Mouse (Mus musculus) MEL (cell line): Measurements from ENCODE around the gene Pecam1. TPM values are rescaled to one million over a fixed set of nuclear protein-coding genes. Genes with fewer than 3 reads are reported as not detected.
A peak's percentile ranks its signal among the peaks of the same experiment; 100 is the strongest.
"Not testable (repeated sequence)": the region's sequence is repeated elsewhere in the genome, so short reads cannot be mapped to it uniquely, and the experiment has no call there.

Source experiments
- DNase-seq: peaks from one replicate; pipeline ENCODE4 v3.0.0; 2011; ENCODE audit warnings: low read depth, low spot score
- H3K27ac ChIP-seq: 2 replicates; pipeline ENCODE4 v1.5.1; 2012; ENCODE audit warnings: low read depth, mild to moderate bottlenecking, control low read depth, low read length, moderate library complexity; ENCODE audit not compliant: control insufficient read depth
- H3K27me3 ChIP-seq, 2 experiments: fragments of 150-350 bp in 1 of 2; sonication (generic) in 1 of 2; 2 replicates each; pipeline ENCODE4 v1.6.1; 2012; ENCODE audit warnings: low read length in 2 of 2, mild to moderate bottlenecking in 2 of 2, improper control_type of control experiment in 1 of 2, moderate library complexity in 1 of 2; ENCODE audit not compliant: insufficient read depth in 2 of 2, control insufficient read depth in 1 of 2
- H3K36me3 ChIP-seq, 2 experiments: 2 replicates each; pipeline ENCODE4 v1.6.1; 2012 to 2014; ENCODE audit warnings: low read length in 2 of 2, improper control_type of control experiment in 1 of 2, inconsistent platforms in 1 of 2, mild to moderate bottlenecking in 1 of 2; ENCODE audit not compliant: insufficient read depth in 2 of 2, control insufficient read depth in 1 of 2
- H3K4me1 ChIP-seq, 2 experiments: fragments of 150-350 bp in 1 of 2; sonication (generic) in 1 of 2; 2 replicates each; pipeline ENCODE4 v1.6.1; 2012; ENCODE audit warnings: low read length in 2 of 2, improper control_type of control experiment in 1 of 2, mild to moderate bottlenecking in 1 of 2; ENCODE audit not compliant: insufficient read depth in 2 of 2, control insufficient read depth in 1 of 2
- H3K4me3 ChIP-seq, 2 experiments: fragments of 150-350 bp in 1 of 2; sonication (generic) in 1 of 2; 2 replicates each; pipeline ENCODE4 v1.5.1; 2012; ENCODE audit warnings: low read depth in 2 of 2, low read length in 2 of 2, mild to moderate bottlenecking in 2 of 2, moderate library complexity in 2 of 2, control low read depth in 1 of 2, improper control_type of control experiment in 1 of 2; ENCODE audit not compliant: control insufficient read depth in 1 of 2, insufficient read depth in 1 of 2
- H3K79me2 ChIP-seq: 2 replicates; pipeline ENCODE4 v1.6.1; 2012; ENCODE audit warnings: mild to moderate bottlenecking, low read length, moderate library complexity; ENCODE audit not compliant: control insufficient read depth, poor library complexity, insufficient read depth
- H3K9ac ChIP-seq: 2 replicates; pipeline ENCODE4 v1.6.1; 2012; ENCODE audit warnings: low read depth, mild to moderate bottlenecking, control low read depth, low read length, moderate library complexity; ENCODE audit not compliant: control insufficient read depth, poor library complexity, severe bottlenecking
- H3K9me3 ChIP-seq: fragments of 150-350 bp; sonication (generic); replicated peaks from 2 replicates; pipeline ENCODE4 v1.6.1; 2012; ENCODE audit warnings: mild to moderate bottlenecking, low read length, improper control_type of control experiment, moderate library complexity; ENCODE audit not compliant: insufficient read depth
- CTCF ChIP-seq, 3 experiments: IDR thresholded peaks in 2 of 3; conservative IDR thresholded peaks in 1 of 3; 2 replicates each; pipeline ENCODE4 v1.5.1; 2011 to 2012; ENCODE audit warnings: low read length in 3 of 3, low read depth in 2 of 3, mild to moderate bottlenecking in 2 of 3, improper control_type of control experiment in 1 of 3, inconsistent platforms in 1 of 3, mixed read lengths in 1 of 3, moderate library complexity in 1 of 3; ENCODE audit not compliant: control insufficient read depth in 1 of 3, insufficient read depth in 1 of 3, poor library complexity in 1 of 3, severe bottlenecking in 1 of 3
- E2F4 ChIP-seq: IDR thresholded peaks from 2 replicates; pipeline ENCODE4 v1.6.1; 2011; ENCODE audit warnings: low read depth, low read length, improper control_type of control experiment, borderline replicate concordance
- ETS1 ChIP-seq: IDR thresholded peaks from 2 replicates; pipeline ENCODE4 v1.6.1; 2012; ENCODE audit warnings: low read depth, mild to moderate bottlenecking, inconsistent platforms, low read length, improper control_type of control experiment, moderate library complexity
- GABPA ChIP-seq: IDR thresholded peaks from 2 replicates; pipeline ENCODE4 v1.6.1; 2012; ENCODE audit warnings: low read depth, mild to moderate bottlenecking, inconsistent platforms, low read length, improper control_type of control experiment, moderate library complexity
- HCFC1 ChIP-seq: IDR thresholded peaks from 2 replicates; pipeline ENCODE4 v1.6.1; 2012; ENCODE audit warnings: low read depth, mild to moderate bottlenecking, inconsistent platforms, low read length, improper control_type of control experiment, moderate library complexity
- KAT2A ChIP-seq: conservative IDR thresholded peaks from 2 replicates; pipeline ENCODE4 v1.6.1; 2012; ENCODE audit warnings: low read depth, low read length, improper control_type of control experiment, inconsistent platforms
- NRF1 ChIP-seq: IDR thresholded peaks from 2 replicates; pipeline ENCODE4 v1.6.1; 2014; ENCODE audit warnings: low read depth, mild to moderate bottlenecking, inconsistent platforms, low read length, improper control_type of control experiment, moderate library complexity; ENCODE audit not compliant: poor library complexity, insufficient read depth, severe bottlenecking
- POLR2AphosphoS2 ChIP-seq: IDR thresholded peaks from 2 replicates; pipeline ENCODE4 v1.6.1; 2011; ENCODE audit warnings: low read length, improper control_type of control experiment
- RAD21 ChIP-seq: IDR thresholded peaks from 2 replicates; pipeline ENCODE4 v1.6.1; 2011; ENCODE audit warnings: mild to moderate bottlenecking, low read depth, low read length, improper control_type of control experiment
- TAL1 ChIP-seq: IDR thresholded peaks from 2 replicates; pipeline ENCODE4 v1.6.1; 2012; ENCODE audit warnings: mild to moderate bottlenecking, inconsistent platforms, low read length, moderate library complexity, mixed read lengths
- TBP ChIP-seq: IDR thresholded peaks from 2 replicates; pipeline ENCODE4 v1.8.0; 2011; ENCODE audit warnings: low read depth, low read length, improper control_type of control experiment
- TCF12 ChIP-seq: IDR thresholded peaks from 2 replicates; pipeline ENCODE4 v1.6.1; 2014; ENCODE audit warnings: low read depth, mild to moderate bottlenecking, inconsistent platforms, low read length, improper control_type of control experiment, moderate library complexity
- USF1 ChIP-seq: IDR thresholded peaks from 2 replicates; pipeline ENCODE4 v1.6.1; 2014; ENCODE audit warnings: low read depth, mild to moderate bottlenecking, inconsistent platforms, low read length, improper control_type of control experiment, moderate library complexity
- USF2 ChIP-seq, 2 experiments: IDR thresholded peaks; 2 replicates each; pipeline ENCODE4 v1.6.1; 2011 to 2012; ENCODE audit warnings: improper control_type of control experiment in 2 of 2, low read length in 2 of 2, borderline replicate concordance in 1 of 2, inconsistent platforms in 1 of 2, low read depth in 1 of 2, mild to moderate bottlenecking in 1 of 2; ENCODE audit not compliant: insufficient read depth in 1 of 2
- ZMIZ1 ChIP-seq: IDR thresholded peaks from 2 replicates; pipeline ENCODE4 v1.6.1; 2012; ENCODE audit warnings: low read depth, mild to moderate bottlenecking, inconsistent platforms, low read length, improper control_type of control experiment, moderate library complexity
- polyA plus RNA-seq, 2 experiments: library from polyadenylated mRNA; stranded (reverse) in 1 of 2; unstranded in 1 of 2; fragments of >175 nt in 1 of 2; fragments of >200 nt in 1 of 2; gene quantifications; 2 replicates each; pipeline versions ENCODE4 v1.2.1 to v1.2.4; 2012; ENCODE audit warnings: low replicate concordance in 2 of 2, low read depth in 1 of 2; ENCODE audit not compliant: insufficient read length in 2 of 2, insufficient read depth in 1 of 2, missing spikeins in 1 of 2
- total RNA-seq: library from RNA; depleted of rRNA; stranded (reverse); fragments of 300-350 nt; gene quantifications from 2 replicates; pipeline ENCODE4 v1.2.3, GENCODE M21; 2012

Pecam1 gene
- total and polyA plus RNA-seq, 3 experiments = 0.12 to 0.14 TPM; not detected in 1

GRCm38 (mm10) chr11:106622056-106622455 lies 128.4 kb downstream of the Pecam1 start:
- Histone ChIP-seq H3K27ac (no peak overlapping the region), H3K36me3 (no peaks in the 10 kb centered on the region), H3K4me1 (no peaks in the 10 kb centered on the region), H3K27me3 (peaks cover 4 to 5% of the 10 kb centered on the region in 2 experiments; a peak in 3 of 4 replicates), H3K9ac (no peak overlapping the region), H3K4me3 (no peak overlapping the region), H3K79me2 (no peaks in the 10 kb centered on the region), H3K9me3 (no peaks in the 10 kb centered on the region)
- no peak for DNase-seq
- TF ChIP-seq KAT2A (no peak), GABPA (no peak), E2F4 (no peak), POLR2AphosphoS2 (no peak), USF1 (no peak), TCF12 (no peak), TAL1 (no peak), NRF1 (no peak), HCFC1 (no peak), USF2 (IDR thresholded peaks at IDR 0.05; ENCODE audit: borderline replicate concordance in 1 of 2, insufficient read depth in 1 of 2, low read depth in 1 of 2, low read length in 2 of 2) (no peak), ZMIZ1 (no peak)

- H3K27ac ChIP-seq, H3K9me3 ChIP-seq, H3K4me1 ChIP-seq, H3K36me3 ChIP-seq, H3K79me2 ChIP-seq, H3K9ac ChIP-seq: not testable (repeated sequence)
- TF ChIP-seq TBP = peak; percentile 90
- TF ChIP-seq, all 39 proteins: peak for 1; not testable (repeated sequence) for 38
- DNase-seq, H3K4me3 ChIP-seq, H3K27me3 ChIP-seq: not testable (repeated sequence)
Measured at GRCm38 (mm10) chr11:106618768-106619167, 131.7 kb downstream of the Pecam1 start.

- no peaks in the 10 kb centered on the region for H3K9me3 ChIP-seq
- no peak overlapping the region for H3K4me3 ChIP-seq
- H3K4me1 ChIP-seq = peaks cover 3 to 9% of the 10 kb centered on the region in 2 experiments
- H3K9ac ChIP-seq = no peak overlapping the region
- no peak for TF ChIP-seq ETS1
- TF ChIP-seq USF2 (IDR thresholded peaks at IDR 0.05; ENCODE audit: borderline replicate concordance in 1 of 2, insufficient read depth in 1 of 2, low read depth in 1 of 2, low read length in 2 of 2) = peak in 1 of 2 experiments; percentile 62; a peak in 1 of 4 replicates
- TF ChIP-seq POLR2AphosphoS2 = no peak
- no peak for TF ChIP-seq RAD21
- TF ChIP-seq USF1 = peak; percentile 84
- no peak for TF ChIP-seq CTCF (IDR thresholded peaks at IDR 0.05 in 2 of 3, conservative IDR thresholded peaks at IDR 0.05 in 1 of 3; ENCODE audit: control insufficient read depth in 1 of 3, insufficient read depth in 1 of 3, low read depth in 2 of 3, low read length in 3 of 3, poor library complexity in 1 of 3, severe bottlenecking in 1 of 3)
- H3K27me3 ChIP-seq = no peaks in the 10 kb centered on the region; a peak in 2 of 4 replicates
- no peaks in the 10 kb centered on the region; the same call in 1 of the 2 replicates for H3K79me2 ChIP-seq
- H3K36me3 ChIP-seq = peaks cover 0 to 5% of the 10 kb centered on the region in 2 experiments; a peak in 2 of 4 replicates
- DNase-seq = no peak
- no peak overlapping the region for H3K27ac ChIP-seq
Measured at GRCm38 (mm10) chr11:106617821-106618580, 132.4 kb downstream of the Pecam1 start.
